Mouse (Mus musculus) stomach, postnatal 0 days (tissue): ENCODE results near the gene Tas1r1. TPM values are rescaled to one million over a fixed set of nuclear protein-coding genes. Genes with fewer than 3 reads are reported as not detected.

ENCODE experiments used
- ATAC-seq: fragments of 200-750 bp; cut with Nextera tagmentation; 2 replicates; pipeline ENCODE4 v1.8.0; 2017; ENCODE audit not compliant: low FRiP score, low TSS enrichment
- DNase-seq: peaks from one replicate; pipeline ENCODE4 v3.0.0-alpha.2; 2016; ENCODE audit warnings: low spot score
- H3K27ac ChIP-seq: fragments of 300-500 bp; sonication (generic); replicated peaks from 2 replicates; pipeline ENCODE4 v1.5.1; 2014; ENCODE audit warnings: mild to moderate bottlenecking, control low read depth
- H3K27me3 ChIP-seq: fragments of 300-500 bp; sonication (generic); 2 replicates; pipeline ENCODE4 v1.6.1; 2014; ENCODE audit warnings: low read length; ENCODE audit not compliant: control insufficient read depth, insufficient read depth
- H3K36me3 ChIP-seq: fragments of 300-500 bp; sonication (generic); 2 replicates; pipeline ENCODE4 v1.6.1; 2014; ENCODE audit warnings: low read length, mixed read lengths; ENCODE audit not compliant: control insufficient read depth, insufficient read depth
- H3K4me1 ChIP-seq: fragments of 300-500 bp; sonication (generic); replicated peaks from 2 replicates; pipeline ENCODE4 v1.6.1; 2014; ENCODE audit warnings: antibody characterized with exemption; ENCODE audit not compliant: control insufficient read depth, insufficient read depth
- H3K4me2 ChIP-seq: fragments of 300-500 bp; sonication (generic); replicated peaks from 2 replicates; pipeline ENCODE4 v1.6.1; 2014; ENCODE audit warnings: low read depth, mild to moderate bottlenecking, control low read depth, moderate library complexity
- H3K4me3 ChIP-seq: fragments of 300-500 bp; sonication (generic); 2 replicates; pipeline ENCODE4 v1.5.1; 2014; ENCODE audit warnings: low read depth, low read length, control low read depth
- H3K9ac ChIP-seq: fragments of 300-500 bp; sonication (generic); 2 replicates; pipeline ENCODE4 v1.6.1; 2014; ENCODE audit warnings: mild to moderate bottlenecking, low read length, control low read depth, mixed read lengths
- H3K9me3 ChIP-seq: fragments of 300-500 bp; sonication (generic); 2 replicates; pipeline ENCODE4 v1.6.1; 2016; ENCODE audit warnings: low read length; ENCODE audit not compliant: control insufficient read depth
- CTCF ChIP-seq: IDR thresholded peaks from 2 replicates; pipeline ENCODE4 v1.5.1; 2016; ENCODE audit warnings: antibody characterized with exemption, low read depth, mild to moderate bottlenecking, moderate library complexity
- EP300 ChIP-seq: optimal IDR thresholded peaks from 2 replicates; pipeline ENCODE3; 2016; ENCODE audit warnings: antibody characterized with exemption
- WGBS: fragments of 180-500 bp; shearing (Covaris S2); extraction: QIAGEN DNeasy Blood & Tissue Kit; methylation state at CpG from one replicate; pipeline ENCODE4 v1.1.7; 2014; 5-methylcytosine and 5-hydroxymethylcytosine counted together
- polyA plus RNA-seq: library from polyadenylated mRNA; unstranded; fragments of >200 nt; fragmentation: Nextera tagmentation; extraction: Ambion mirVana; gene quantifications from 2 replicates; pipeline ENCODE4 v1.2.1, GENCODE M21; 2015

Gene Tas1r1
- polyA plus RNA-seq, 1 experiment from 2014 or later: 0.12 TPM

DNA sequence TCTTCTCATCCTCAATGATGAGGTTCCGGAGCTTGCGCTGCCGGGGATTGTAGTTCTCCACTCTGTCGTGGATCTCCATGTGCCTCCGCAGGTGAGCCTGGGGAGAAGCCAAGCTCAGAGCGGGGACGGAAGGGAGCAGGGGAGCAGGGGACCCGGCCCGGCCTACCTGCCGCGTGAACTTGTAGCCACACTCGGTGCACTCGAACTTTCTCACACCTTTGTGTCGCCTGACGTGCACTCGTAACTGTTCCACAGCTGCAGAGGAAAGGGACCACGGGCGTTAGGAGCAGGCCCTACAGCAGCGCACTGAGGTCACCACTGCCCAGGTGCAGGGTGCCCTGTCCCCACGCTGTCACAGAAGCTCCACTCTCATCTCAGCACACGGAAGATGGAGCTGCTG lies 18.3 kb downstream of the Tas1r1 start:
- no peak for DNase-seq
- no peak for ATAC-seq
- H3K9me3 ChIP-seq: no peaks in the 10 kb centered on the region
- no peak overlapping the region for H3K4me3 ChIP-seq
- no peak overlapping the region for H3K4me2 ChIP-seq
- no peaks in the 10 kb centered on the region for H3K27me3 ChIP-seq
- TF ChIP-seq EP300 (no peak), CTCF (no peak)
- H3K9ac ChIP-seq: no peak overlapping the region
- H3K36me3 ChIP-seq: peaks cover 19% of the 10 kb centered on the region
- H3K27ac ChIP-seq: peak overlapping the region; percentile 35
- whole genome bisulfite sequencing: 86% methylated on average over 20 of the region's 21 CpGs
- no peaks in the 10 kb centered on the region; the same call in 1 of the 2 replicates for H3K4me1 ChIP-seq

DNA sequence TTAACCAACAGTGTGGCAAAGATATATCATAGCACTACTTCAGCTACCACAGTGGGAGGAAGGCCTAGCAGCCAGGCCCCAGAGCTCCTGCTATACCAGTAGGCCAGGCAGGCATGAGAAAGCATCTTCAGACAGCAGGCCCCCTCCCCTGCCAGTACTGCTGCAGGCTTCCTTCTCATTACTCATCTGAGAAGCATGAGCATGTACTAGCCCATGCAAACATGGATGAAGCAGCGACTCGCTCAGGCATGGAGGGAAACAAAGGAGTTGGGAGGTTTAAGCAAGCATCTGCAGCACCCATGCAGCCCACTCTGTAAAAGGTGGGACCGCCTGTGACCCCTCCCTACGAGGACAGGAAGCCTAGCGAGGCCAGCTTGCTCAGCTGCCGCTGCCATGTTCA lies 19.3 kb downstream of the Tas1r1 start:
- WGBS: 65% methylated on average over 6 of the region's 6 CpGs
- TF ChIP-seq CTCF (no peak), EP300 (no peak)
- Histone ChIP-seq H3K4me3 (no peak overlapping the region), H3K9ac (peak overlapping the region; percentile 18; the same call in 1 of the 2 replicates), H3K27me3 (no peaks in the 10 kb centered on the region), H3K36me3 (peaks cover 21% of the 10 kb centered on the region), H3K9me3 (no peaks in the 10 kb centered on the region), H3K4me2 (no peak overlapping the region), H3K27ac (0 out of 2 replicates have a peak overlapping the region, but pooled peaks have one; percentile 4), H3K4me1 (no peaks in the 10 kb centered on the region; the same call in 1 of the 2 replicates)
- DNase-seq (no peak), ATAC-seq (no peak)

DNA sequence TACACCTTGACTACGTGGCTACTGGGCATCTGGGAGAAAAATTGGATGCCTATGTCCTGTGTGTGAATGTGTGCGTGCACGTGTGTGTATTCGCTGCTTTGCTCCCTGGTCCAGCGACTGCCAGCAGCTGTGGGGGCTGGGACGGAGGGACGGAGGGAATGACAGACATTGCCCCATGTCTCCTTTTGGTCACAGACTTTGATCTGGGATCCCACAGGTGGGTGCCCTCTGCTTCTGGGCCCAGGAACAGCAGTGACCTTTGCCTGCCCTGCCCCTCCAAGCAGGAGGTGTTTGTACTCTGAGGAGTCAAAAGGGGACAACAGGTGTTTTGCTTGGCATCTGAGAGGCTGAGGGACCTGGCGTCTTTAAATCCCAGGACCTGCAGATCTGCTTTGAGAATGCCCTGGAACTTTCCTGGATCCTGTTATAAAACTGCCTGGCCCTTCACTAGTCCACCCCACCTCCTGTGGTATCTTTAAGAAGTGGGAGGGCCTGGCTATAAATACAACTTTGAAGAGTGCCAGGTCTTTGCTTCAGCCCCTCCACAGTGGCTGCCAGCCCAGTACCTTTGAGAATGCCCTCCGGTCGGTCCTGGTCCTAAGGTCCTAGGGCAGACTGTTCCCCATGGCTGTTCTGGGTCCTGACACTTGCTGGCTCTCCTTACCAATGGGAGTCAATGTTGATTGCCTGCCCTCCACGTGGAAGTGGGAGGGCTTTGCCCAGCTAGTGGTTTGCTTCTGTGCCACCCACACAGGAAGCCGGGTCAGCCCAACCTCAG lies 25.1 kb downstream of the Tas1r1 start:
- Histone ChIP-seq H3K9ac (0 out of 2 replicates have a peak overlapping the region, but pooled peaks have one; percentile 13), H3K4me2 (no peak overlapping the region), H3K4me3 (no peak overlapping the region), H3K4me1 (0 out of 2 replicates have a peak, but pooled peaks cover 4% of the 10 kb centered on the region), H3K36me3 (peaks cover 6% of the 10 kb centered on the region), H3K9me3 (no peaks in the 10 kb centered on the region), H3K27me3 (no peaks in the 10 kb centered on the region), H3K27ac (no peak overlapping the region)
- no peak for DNase-seq
- 80% methylated on average over 12 of the region's 12 CpGs for WGBS
- TF ChIP-seq EP300: no peak
- TF ChIP-seq CTCF: no peak
- no peak for ATAC-seq

DNA sequence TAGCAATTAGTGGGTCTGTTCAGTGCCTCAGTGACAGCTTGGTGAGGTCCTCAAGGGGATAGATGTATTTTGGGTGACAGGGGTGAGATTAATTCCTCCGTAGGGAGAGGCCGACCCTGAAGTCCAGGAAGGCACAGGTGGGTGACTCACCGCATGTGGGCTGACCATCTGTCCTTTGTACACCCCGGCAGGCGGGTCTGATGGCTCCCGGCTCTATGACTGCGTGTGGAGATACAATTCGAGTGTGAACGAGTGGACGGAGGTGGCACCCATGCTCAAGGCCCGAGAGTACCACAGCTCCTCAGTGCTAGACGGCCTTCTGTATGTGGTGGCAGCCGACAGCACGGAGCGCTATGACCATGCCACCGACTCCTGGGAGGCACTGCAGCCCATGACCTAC lies 26.3 kb downstream of the Tas1r1 start:
- no peak overlapping the region; the same call in 1 of the 2 replicates for H3K27ac ChIP-seq
- 79% methylated on average over 16 of the region's 16 CpGs for WGBS
- peaks cover 5% of the 10 kb centered on the region for H3K36me3 ChIP-seq
- peak; percentile 49 for DNase-seq
- H3K9me3 ChIP-seq: no peaks in the 10 kb centered on the region
- H3K27me3 ChIP-seq: no peaks in the 10 kb centered on the region
- TF ChIP-seq CTCF: no peak
- TF ChIP-seq EP300: no peak
- H3K9ac ChIP-seq: 0 out of 2 replicates have a peak overlapping the region, but pooled peaks have one; percentile 18
- ATAC-seq: no peak
- H3K4me3 ChIP-seq: no peak overlapping the region
- 0 out of 2 replicates have a peak, but pooled peaks cover 4% of the 10 kb centered on the region for H3K4me1 ChIP-seq
- peak overlapping the region; percentile 97 for H3K4me2 ChIP-seq

DNA sequence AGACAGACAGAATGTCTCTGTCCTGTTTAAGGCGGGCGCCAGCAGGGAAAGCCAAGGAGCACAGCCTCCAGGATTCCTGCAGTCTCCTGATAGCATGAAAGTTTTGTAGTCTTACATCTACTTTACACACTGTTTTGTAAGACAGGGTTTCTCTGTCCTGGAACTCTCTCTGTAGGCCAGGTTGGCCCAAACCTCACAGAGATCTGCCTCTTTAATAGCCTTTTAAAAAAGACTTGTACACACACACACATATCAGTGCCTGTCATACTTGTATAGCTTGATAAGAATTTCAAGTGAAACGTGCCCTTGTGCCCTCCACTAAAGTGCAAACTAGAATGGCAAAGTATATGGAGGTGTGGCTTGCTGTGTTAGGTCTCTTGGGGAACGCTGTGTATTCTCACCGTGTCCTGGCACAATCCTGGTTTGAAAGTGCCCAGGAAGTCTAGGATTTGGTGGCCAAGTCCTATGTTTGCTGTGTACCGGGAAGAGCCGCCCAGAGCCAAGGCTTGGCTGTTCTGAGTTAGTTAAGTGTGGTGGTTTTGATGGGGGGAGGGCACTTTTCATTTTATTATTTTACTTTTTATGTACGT lies 27.1 kb downstream of the Tas1r1 start:
- Histone ChIP-seq H3K9me3 (no peaks in the 10 kb centered on the region), H3K27ac (peak overlapping the region; percentile 98), H3K4me1 (0 out of 2 replicates have a peak, but pooled peaks cover 4% of the 10 kb centered on the region), H3K27me3 (no peaks in the 10 kb centered on the region), H3K4me2 (peak overlapping the region; percentile 97), H3K9ac (peak overlapping the region; percentile 86), H3K36me3 (peaks cover 4% of the 10 kb centered on the region), H3K4me3 (peak overlapping the region; percentile 79)
- no peak for TF ChIP-seq EP300
- TF ChIP-seq CTCF: no peak
- DNase-seq (peak; percentile 45), ATAC-seq (no peak)
- WGBS: 53% methylated on average over 8 of the region's 8 CpGs

DNA sequence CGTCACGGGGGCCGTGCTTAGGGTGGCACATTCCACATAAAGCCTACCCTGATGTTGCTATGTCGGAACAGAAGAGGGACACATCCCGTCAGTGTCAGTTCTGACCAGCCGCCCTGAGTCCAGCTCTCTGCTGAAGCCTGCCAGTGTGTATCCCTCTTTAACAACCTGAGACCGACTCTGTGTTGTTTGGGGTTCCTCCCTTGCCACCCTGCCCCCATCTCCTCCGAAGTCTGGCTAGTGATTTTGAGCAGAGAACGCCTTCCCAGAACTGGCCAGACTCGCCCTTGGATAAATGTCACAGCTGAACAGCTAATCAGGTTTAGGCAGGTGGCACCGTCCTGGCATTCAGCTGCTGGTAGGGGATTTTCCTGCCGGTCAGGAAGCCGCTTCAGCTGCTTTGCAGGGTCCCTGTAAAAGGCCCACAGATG lies 27.6 kb downstream of the Tas1r1 start:
- TF ChIP-seq EP300: no peak
- no peak for TF ChIP-seq CTCF
- H3K9ac ChIP-seq: peak overlapping the region; percentile 86
- H3K27ac ChIP-seq: peak overlapping the region; percentile 98
- H3K9me3 ChIP-seq: no peaks in the 10 kb centered on the region
- 12% methylated on average over 13 of the region's 13 CpGs for WGBS
- DNase-seq: peak; percentile 57
- H3K36me3 ChIP-seq: peaks cover 4% of the 10 kb centered on the region; the same call in 1 of the 2 replicates
- ATAC-seq: no peak
- H3K4me1 ChIP-seq: 0 out of 2 replicates have a peak, but pooled peaks cover 4% of the 10 kb centered on the region
- peak overlapping the region; percentile 79 for H3K4me3 ChIP-seq
- H3K27me3 ChIP-seq: no peaks in the 10 kb centered on the region
- peak overlapping the region; percentile 97 for H3K4me2 ChIP-seq
